Mouse (Mus musculus) cerebellum, postnatal 14 days (tissue): ENCODE data around the gene Hsd17b13.
"Not testable (repeated sequence)": the region's sequence is repeated elsewhere in the genome, so short reads cannot be mapped to it uniquely, and the experiment has no call there.

Experiments used
- DNase-seq, 2 experiments: peaks; one replicate each; pipeline ENCODE4 v3.0.0; 2021; ENCODE audit warnings: mixed read lengths in 2 of 2

The Hsd17b13 gene

GRCm38 (mm10) chr5:103980705-103981560 lies 3.7 kb upstream of the Hsd17b13 start:
- no peak for DNase-seq

- no peak for DNase-seq
Observed at GRCm38 (mm10) chr5:103977907-103978570, 829 bp upstream of the Hsd17b13 start.

GRCm38 (mm10) chr5:103975736-103976135 lies 1.5 kb downstream of the Hsd17b13 start:
- DNase-seq, result no peak

- no peak for DNase-seq
Observed at GRCm38 (mm10) chr5:103972801-103973200, 4.4 kb downstream of the Hsd17b13 start.

- no peak for DNase-seq
Observed at GRCm38 (mm10) chr5:103972379-103972778, 4.8 kb downstream of the Hsd17b13 start.

DNA sequence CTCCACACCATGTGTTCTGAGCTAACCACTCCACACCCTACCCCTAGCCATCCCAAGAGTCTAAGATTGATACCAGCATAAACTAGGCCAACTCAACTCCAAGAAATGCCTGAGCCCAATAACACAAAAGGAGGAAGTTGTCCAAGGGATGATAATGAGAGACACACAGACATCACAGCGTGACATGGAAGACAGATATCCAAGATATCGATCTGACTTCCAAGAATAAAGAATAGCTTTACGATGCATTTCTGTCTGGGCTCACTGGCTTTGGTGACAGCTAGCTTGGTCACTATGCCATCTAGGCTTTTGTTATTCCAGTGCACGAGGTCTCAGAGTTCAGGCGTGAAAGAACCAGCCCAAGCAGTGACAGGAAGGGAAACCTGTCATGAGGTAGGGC lies 6.2 kb downstream of the Hsd17b13 start:
- no peak for DNase-seq

GRCm38 (mm10) chr5:103962935-103963429 lies 14.2 kb downstream of the Hsd17b13 start:
- DNase-seq, result no peak

GRCm38 (mm10) chr5:103954638-103955037 lies 22.6 kb downstream of the Hsd17b13 start:
- peak; percentile 52 to 61 for DNase-seq

GRCm38 (mm10) chr5:103953135-103954083 lies 23.8 kb downstream of the Hsd17b13 start:
- DNase-seq, result peak; percentile 48 to 61

DNA sequence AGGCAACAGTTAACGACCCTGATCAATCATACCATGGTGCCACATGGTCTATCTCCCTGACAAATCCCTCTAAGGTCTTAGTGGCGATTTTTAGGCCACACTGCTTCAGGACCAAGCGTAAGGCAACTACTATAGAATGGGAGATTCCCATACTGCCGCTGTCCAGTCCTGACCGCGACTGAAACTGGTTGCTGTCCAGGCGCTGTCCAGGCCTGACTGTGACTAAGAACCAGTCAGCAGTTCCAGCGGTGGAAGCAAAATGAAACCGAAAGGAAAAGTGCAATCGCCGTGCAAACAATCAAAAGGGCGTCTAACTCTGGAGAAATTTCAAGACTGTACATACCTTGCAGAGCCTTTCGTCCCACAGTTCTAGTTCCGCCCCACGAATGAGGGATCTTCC lies 27.1 kb downstream of the Hsd17b13 start:
- not testable (repeated sequence) for DNase-seq

- DNase-seq, result no peak
Observed at GRCm38 (mm10) chr5:103943183-103943582, 34.0 kb downstream of the Hsd17b13 start.

DNA sequence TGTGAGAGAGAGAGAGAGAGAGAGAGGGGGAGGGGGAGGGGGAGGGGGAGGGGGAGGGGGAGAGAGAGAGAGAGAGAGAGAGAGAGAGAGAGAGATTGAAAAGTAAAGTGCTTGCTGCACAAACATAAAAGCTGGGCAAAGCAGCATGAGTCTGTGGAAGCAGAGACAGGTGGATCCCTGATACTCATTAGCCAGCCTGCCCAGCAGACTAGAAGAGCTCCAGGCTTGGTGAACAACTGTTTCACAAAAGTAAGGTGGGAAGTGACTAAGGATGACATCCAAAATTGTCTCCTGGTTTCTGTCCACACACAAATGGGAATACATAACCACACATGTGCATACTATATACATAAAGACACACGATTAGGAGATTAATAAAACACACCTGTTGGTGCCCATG lies 37.4 kb downstream of the Hsd17b13 start:
- no peak for DNase-seq

- no peak for DNase-seq
Observed at GRCm38 (mm10) chr5:103939350-103939652, 37.9 kb downstream of the Hsd17b13 start.

DNA sequence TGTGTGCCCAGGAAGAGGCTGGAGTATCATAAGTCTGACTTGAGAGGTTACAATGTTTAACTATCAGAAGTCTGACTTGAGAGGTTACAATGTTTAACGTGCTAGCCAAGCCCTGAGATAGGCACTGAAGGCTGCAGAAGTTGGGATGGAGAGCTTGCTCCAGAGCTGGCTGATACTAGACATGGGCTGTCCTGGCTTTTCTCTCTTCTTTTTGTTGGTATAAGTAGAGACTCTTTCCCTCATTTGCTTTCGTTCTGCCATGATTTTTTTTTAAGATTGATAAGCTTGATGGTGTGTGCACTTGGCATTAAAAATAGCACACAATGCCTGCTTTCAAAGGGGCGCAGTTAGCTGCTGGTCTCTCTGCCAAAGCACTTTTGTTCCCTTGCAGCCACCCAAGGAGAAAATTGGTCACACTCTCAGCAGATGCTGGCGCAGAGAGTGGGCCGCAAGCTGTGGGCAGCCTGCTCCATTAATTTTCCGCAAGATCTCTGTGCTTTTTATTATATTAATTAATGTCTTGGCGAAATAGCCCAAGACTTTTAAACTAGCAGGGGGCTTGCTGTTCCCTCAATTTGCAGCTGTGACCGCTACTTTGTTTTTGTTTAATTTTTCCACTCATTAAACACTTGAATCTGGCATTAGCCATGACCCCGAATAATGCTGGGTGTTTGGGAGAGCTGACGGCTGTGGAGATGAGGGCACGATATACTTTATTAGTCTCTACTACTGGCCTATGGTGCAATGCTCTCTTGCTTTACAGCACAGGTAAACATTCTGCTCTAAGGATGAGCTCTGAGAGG lies 38.5 kb downstream of the Hsd17b13 start:
- DNase-seq, result peak; percentile 66 to 79

GRCm38 (mm10) chr5:103936906-103937589 lies 40.2 kb downstream of the Hsd17b13 start:
- DNase-seq, result peak; percentile 72 to 76

DNA sequence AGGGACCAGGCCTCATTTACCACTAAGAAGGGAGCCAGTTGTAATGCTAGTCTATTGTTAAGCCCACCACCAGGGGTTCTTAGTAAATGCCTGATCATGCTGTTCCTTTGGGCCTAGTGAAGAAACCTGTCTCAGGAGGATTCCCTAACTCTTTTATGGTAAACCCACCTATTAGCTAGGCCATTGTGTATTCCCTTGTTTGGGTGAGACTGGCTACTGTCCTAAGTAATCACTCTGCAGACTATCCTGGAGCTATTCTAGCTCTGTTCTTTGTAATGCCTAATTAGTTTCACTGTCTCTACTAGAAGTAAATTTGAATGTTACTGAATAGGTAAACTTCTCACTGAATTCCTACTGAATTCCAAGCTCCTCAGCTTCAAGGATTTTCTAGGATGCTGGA lies 45.3 kb downstream of the Hsd17b13 start:
- not testable (repeated sequence) for DNase-seq

DNA sequence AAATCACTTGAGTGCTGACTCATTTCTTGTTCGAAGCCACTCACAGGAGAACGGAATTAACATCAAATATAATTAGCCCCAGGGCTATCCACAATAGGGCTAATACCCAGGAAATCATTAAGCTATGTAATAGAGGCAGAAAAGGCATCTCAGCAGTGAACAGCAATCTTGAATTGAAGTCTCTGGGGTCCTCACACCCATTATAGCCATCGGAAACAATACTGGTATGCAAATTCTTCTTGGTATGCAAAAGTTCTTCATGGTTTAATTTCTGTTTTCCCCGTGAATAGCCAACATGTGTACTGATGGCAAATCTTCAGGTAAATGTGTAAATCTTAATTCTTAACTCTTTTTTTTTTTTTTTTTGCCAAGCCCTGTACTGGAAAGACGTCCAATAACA lies 46.7 kb downstream of the Hsd17b13 start:
- no peak for DNase-seq

DNA sequence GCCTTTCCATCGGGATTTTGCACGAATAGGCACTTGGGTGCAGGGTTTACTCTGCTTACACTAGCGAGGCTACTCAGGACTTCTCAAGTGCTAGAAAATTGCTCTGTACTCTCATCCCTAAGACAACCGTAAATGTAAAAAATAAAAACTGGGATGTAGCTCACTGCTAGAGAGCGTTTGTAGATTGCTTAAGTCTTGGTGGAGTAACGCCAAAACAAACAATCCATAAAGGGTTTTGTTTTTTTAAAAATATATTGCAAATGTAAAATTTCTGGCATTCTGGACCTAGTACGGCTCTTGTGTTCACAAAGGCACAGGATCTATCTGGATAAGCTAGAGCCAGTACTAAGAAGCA lies 49.0 kb downstream of the Hsd17b13 start:
- no peak for DNase-seq

DNA sequence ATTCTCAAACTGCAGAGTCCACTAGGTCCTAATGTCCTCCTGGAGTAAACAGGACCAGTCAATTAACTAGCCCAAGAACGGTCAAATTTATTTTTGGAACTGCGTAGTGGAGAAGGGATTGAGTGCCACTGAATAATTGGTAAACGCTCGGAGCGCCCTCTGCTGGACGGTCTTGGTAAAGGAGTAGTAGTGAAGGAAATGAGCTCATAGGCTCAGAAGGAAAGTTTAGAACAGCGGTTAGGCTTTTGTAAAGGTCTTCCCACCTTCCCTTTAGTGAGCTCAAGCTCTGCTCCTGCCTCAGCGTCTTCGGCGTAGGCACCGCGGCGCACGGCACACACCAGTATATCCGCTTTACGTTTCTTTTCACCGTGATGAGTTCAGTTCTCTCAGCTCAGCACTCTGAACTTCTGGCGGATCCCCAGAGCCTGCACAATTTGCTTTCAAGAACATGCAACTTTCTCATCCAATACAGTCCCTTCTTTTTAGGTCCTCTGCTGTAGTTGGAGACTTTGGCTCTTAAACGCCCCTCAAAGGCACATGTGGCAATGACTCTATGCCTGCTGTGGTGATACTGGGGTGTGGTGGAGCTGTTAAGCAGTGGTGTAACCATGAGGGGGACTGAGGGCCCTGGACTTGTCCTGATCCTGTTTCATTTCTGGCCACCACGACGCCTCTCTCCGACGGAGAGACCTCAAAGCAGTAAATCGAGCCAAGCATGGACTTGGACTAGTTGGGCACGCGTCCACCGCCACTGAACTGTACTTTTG lies 49.6 kb downstream of the Hsd17b13 start:
- peak; percentile 95 to 98 for DNase-seq

DNA sequence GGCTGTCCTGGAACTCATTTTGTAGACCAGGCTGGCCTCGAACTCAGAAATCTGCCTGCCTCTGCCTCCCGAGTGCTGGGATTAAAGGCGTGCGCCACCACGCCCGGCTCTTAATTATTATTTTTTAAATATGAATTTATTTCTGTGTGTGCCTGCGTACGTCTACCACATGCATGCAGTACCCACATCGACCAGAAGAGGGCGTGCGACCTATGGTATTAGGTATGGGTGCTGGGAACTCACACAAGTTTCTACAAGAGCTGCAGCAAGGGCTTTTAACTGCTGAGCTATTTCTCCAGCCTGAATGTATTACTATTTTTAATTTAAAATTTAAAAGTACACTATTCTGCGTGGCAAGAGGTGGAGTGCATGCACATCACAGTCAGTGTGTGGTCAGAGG lies 50.8 kb downstream of the Hsd17b13 start:
- DNase-seq, result peak in 1 of 2 experiments; percentile 56

DNA sequence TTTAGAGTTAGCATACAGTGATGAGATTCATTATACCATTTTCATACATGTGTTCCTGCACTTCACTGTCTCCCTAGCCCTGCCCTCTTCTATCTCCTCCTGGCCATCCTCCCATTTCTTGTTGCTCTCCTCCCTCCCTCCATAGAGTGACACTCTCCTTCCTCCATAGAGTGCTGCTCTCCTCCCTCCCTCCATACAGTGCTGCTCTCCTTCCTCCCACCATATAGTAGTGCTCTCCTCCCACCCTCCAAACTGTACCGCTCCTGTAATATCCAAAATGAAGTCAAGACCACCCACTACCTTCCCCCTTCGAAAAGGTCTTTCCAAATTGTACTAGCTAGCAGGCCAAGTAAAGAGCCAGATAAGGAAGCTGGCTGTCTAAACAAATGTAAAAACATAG lies 53.5 kb downstream of the Hsd17b13 start:
- DNase-seq, result no peak
